Mouse (Mus musculus) small intestine, adult 2 months (tissue): Measurements from ENCODE around the gene Nell1.

ENCODE experiments used
- CTCF ChIP-seq: fragments of 200-500 bp; IDR thresholded peaks from 2 replicates; pipeline ENCODE4 v1.5.1; 2012; ENCODE audit warnings: low read depth, mild to moderate bottlenecking, control low read depth, inconsistent platforms, low read length, moderate library complexity, mixed read lengths; ENCODE audit not compliant: insufficient replicate concordance, insufficient read length; ENCODE audit errors: extremely low read depth
- POLR2A ChIP-seq: fragments of 200-500 bp; IDR thresholded peaks from 2 replicates; pipeline ENCODE4 v1.6.1; 2012; ENCODE audit warnings: low read depth, mild to moderate bottlenecking, control low read depth, inconsistent platforms, low read length, moderate library complexity

DNA sequence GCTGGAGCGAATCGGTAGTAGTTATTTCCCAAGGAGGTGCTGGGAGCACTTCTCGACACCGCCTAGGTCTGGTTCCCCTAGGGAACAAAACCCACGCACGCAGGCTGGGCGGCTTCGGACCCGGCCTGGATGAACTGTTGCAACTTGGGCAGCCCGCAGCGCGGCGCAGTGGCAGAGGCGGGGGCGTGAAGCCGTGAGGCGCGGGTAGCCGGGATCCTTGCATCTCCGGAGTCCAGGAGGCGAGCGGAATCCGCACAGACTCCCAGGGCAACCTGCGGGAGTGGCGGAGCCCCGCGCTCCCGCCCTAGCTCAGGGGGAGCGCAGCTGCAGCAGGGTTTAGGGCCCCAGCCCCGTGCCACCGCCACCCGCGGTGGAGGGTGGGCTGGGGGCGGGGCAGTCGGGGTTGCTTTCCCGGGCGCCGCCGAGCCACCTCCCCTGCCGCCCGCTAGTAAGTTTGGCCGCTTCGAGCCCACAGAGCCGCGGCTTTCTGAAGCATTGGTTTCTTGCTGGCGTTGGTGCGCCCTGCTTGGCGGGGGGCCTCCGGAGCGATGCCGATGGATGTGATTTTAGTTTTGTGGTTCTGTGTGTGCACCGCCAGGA lies at the start of gene Nell1:
- TF ChIP-seq CTCF: no peak
- TF ChIP-seq POLR2A: no peak
